Mouse (Mus musculus) lung, embryonic 15.5 days (tissue): Measurements from ENCODE around the gene Mpzl3. TPM values are rescaled to one million over a fixed set of nuclear protein-coding genes. Genes with fewer than 3 reads are reported as not detected.

ENCODE experiments used
- ATAC-seq: fragments of 200-750 bp; cut with Nextera tagmentation; 2 replicates; pipeline ENCODE4 v1.8.0; 2017; ENCODE audit warnings: moderate number of reproducible peaks, borderline replicate concordance; ENCODE audit not compliant: low FRiP score, low TSS enrichment; ENCODE audit errors: extremely low read depth
- H3K27ac ChIP-seq: fragments of 300-500 bp; sonication (generic); 2 replicates; pipeline ENCODE4 v1.5.1; 2015; ENCODE audit warnings: moderate library complexity, mild to moderate bottlenecking, inconsistent platforms
- H3K27me3 ChIP-seq: fragments of 300-500 bp; sonication (generic); 2 replicates; pipeline ENCODE4 v1.6.1; 2015; ENCODE audit warnings: inconsistent platforms
- H3K36me3 ChIP-seq: fragments of 300-500 bp; sonication (generic); 2 replicates; pipeline ENCODE4 v1.6.1; 2015; ENCODE audit warnings: inconsistent platforms
- H3K4me1 ChIP-seq: fragments of 300-500 bp; sonication (generic); 2 replicates; pipeline ENCODE4 v1.6.1; 2015; ENCODE audit warnings: inconsistent platforms
- H3K4me2 ChIP-seq: fragments of 300-500 bp; sonication (generic); 2 replicates; pipeline ENCODE4 v1.6.1; 2015; ENCODE audit warnings: inconsistent platforms, mild to moderate bottlenecking, moderate library complexity
- H3K4me3 ChIP-seq: fragments of 300-500 bp; sonication (generic); 2 replicates; pipeline ENCODE4 v1.5.1; 2015; ENCODE audit warnings: mild to moderate bottlenecking, inconsistent platforms
- H3K9ac ChIP-seq: fragments of 300-500 bp; sonication (generic); 2 replicates; pipeline ENCODE4 v1.6.1; 2015; ENCODE audit warnings: inconsistent platforms
- H3K9me3 ChIP-seq: fragments of 300-500 bp; sonication (generic); 2 replicates; pipeline ENCODE4 v1.6.1; 2016; ENCODE audit warnings: inconsistent platforms
- WGBS: fragments of 180-500 bp; shearing (Covaris S2); methylation state at CpG from one replicate; pipeline ENCODE4 v1.1.7; 2015; 5-methylcytosine and 5-hydroxymethylcytosine counted together
- polyA plus RNA-seq: library from polyadenylated mRNA; unstranded; fragments of >200 nt; fragmentation: Nextera tagmentation; extraction: Ambion mirVana; gene quantifications from 2 replicates; pipeline ENCODE4 v1.2.1, GENCODE M21; 2015

Mpzl3 gene
- polyA plus RNA-seq, 1 experiment from 2014 or later: 2.7 TPM

DNA sequence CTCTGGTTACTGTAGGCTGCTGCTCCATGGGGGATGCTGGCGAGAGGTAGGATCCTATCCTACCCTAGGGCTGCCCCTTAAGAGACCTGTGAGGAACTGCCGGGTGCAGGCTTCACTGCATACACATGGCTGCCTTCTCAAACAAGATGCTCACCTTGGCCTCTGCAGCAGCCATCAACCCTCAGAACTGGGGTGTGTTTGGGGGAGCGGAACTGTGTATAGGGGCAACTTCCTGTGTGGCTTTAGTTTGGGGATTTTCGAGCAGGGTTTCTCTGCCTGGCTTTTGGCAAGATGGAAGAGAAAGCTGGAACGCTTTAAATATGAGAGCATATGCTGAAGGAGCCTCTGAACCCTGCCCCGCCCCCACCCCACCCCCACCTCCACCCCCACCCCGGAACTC is 72.0 kb downstream of the Mpzl3 start:
- no peak overlapping the region for H3K9ac ChIP-seq
- peaks cover 3% of the 10 kb centered on the region for H3K4me1 ChIP-seq
- H3K27ac ChIP-seq: no peak overlapping the region
- no peaks in the 10 kb centered on the region for H3K27me3 ChIP-seq
- no peak for ATAC-seq
- H3K4me2 ChIP-seq: no peak overlapping the region
- H3K4me3 ChIP-seq: no peak overlapping the region
- H3K9me3 ChIP-seq: no peaks in the 10 kb centered on the region
- 51% methylated on average over 7 of the region's 7 CpGs for WGBS
- H3K36me3 ChIP-seq: no peaks in the 10 kb centered on the region

Other genes starting within 250 kb of the Mpzl3 start
- 11.2 and 15.5 TPM in 2 replicates for gene Kmt2a, start 173.9 kb upstream of the Mpzl3 start, polyA plus RNA-seq
- 636 and 712 TPM in 2 replicates for gene Atp5l, start 134.4 kb upstream of the Mpzl3 start, polyA plus RNA-seq
- 21.7 and 25.7 TPM in 2 replicates for gene Ube4a, start 89.6 kb upstream of the Mpzl3 start, polyA plus RNA-seq
- 4.3 and 20.4 TPM in 2 replicates for gene Cd3g, start 74.8 kb upstream of the Mpzl3 start, polyA plus RNA-seq
- 1.1 and 6.2 TPM in 2 replicates for gene Cd3d, start 73.4 kb upstream of the Mpzl3 start, polyA plus RNA-seq
- 1.9 and 12.6 TPM in 2 replicates for gene Cd3e, start 45.6 kb upstream of the Mpzl3 start, polyA plus RNA-seq
- 15.8 and 16.3 TPM in 2 replicates for gene Mpzl2, start 15.4 kb upstream of the Mpzl3 start, polyA plus RNA-seq
- gene Jaml, start 24.0 kb downstream of the Mpzl3 start, polyA plus RNA-seq: 0.35 and 0.76 TPM in 2 replicates
- 4.0 and 4.2 TPM in 2 replicates for gene Scn2b, start 62.6 kb downstream of the Mpzl3 start, polyA plus RNA-seq
- 0.48 and 0.65 TPM in 2 replicates for gene Scn4b, start 83.2 kb downstream of the Mpzl3 start, polyA plus RNA-seq
- 0.18 TPM in 1 of 2 replicates, not detected in the other for gene BC049352, start 126.8 kb downstream of the Mpzl3 start, polyA plus RNA-seq
- gene Tmprss4, start 148.9 kb downstream of the Mpzl3 start, polyA plus RNA-seq: 1.7 and 2.6 TPM in 2 replicates
- 1.2 and 1.4 TPM in 2 replicates for gene Il10ra, start 214.0 kb downstream of the Mpzl3 start, polyA plus RNA-seq